Mouse (Mus musculus): ENCODE data around the gene Nectin4.

Nectin4 gene

GRCm38 (mm10) chr1:171360253-171360652 is 9.6 kb upstream of the Nectin4 start:
- DNase-seq (ENCODE audit: low spot score), result peak; percentile 59

- DNase-seq (ENCODE audit: low spot score), result peak; percentile 92
Observed at GRCm38 (mm10) chr1:171360656-171361055, 9.2 kb upstream of the Nectin4 start, which contains the start of gene Klhdc9. Klhdc9 (minus strand) TSS chr1:171360798.

GRCm38 (mm10) chr1:171361106-171362103 is 8.5 kb upstream of the Nectin4 start:
- DNase-seq (ENCODE audit: low spot score), result peak; percentile 77

- DNase-seq (ENCODE audit: low spot score), result no peak
Observed at GRCm38 (mm10) chr1:171365934-171366333, 4.0 kb upstream of the Nectin4 start.

- DNase-seq (ENCODE audit: low spot score), result no peak
Observed at GRCm38 (mm10) chr1:171372880-171373279, 3.0 kb downstream of the Nectin4 start.

- DNase-seq (ENCODE audit: low spot score), result no peak
Observed at GRCm38 (mm10) chr1:171373946-171374345, 4.0 kb downstream of the Nectin4 start.

- no peak for DNase-seq (ENCODE audit: low spot score)
Observed at GRCm38 (mm10) chr1:171375646-171376097, 5.8 kb downstream of the Nectin4 start.

GRCm38 (mm10) chr1:171378298-171378697 is 8.4 kb downstream of the Nectin4 start:
- no peak for DNase-seq (ENCODE audit: low spot score)

- peak; percentile 84 for DNase-seq (ENCODE audit: low spot score)
Observed at GRCm38 (mm10) chr1:171379935-171380599, 10.2 kb downstream of the Nectin4 start.

GRCm38 (mm10) chr1:171382096-171382620 is 12.3 kb downstream of the Nectin4 start:
- no peak for DNase-seq (ENCODE audit: low spot score)

- no peak for DNase-seq (ENCODE audit: low spot score)
Observed at GRCm38 (mm10) chr1:171384361-171384760, 14.5 kb downstream of the Nectin4 start.

GRCm38 (mm10) chr1:171385171-171385570 is 15.3 kb downstream of the Nectin4 start:
- no peak for DNase-seq (ENCODE audit: low spot score)

GRCm38 (mm10) chr1:171387099-171387498 is 17.2 kb downstream of the Nectin4 start:
- no peak for DNase-seq (ENCODE audit: low spot score)

- DNase-seq (ENCODE audit: low spot score), result no peak
Observed at GRCm38 (mm10) chr1:171388376-171389102, 18.6 kb downstream of the Nectin4 start, which contains the start of gene Arhgap30. Arhgap30 (plus strand) TSS chr1:171388954.

- DNase-seq (ENCODE audit: low spot score), result no peak
Observed at GRCm38 (mm10) chr1:171390101-171390500, 20.2 kb downstream of the Nectin4 start.

- no peak for DNase-seq (ENCODE audit: low spot score)
Observed at GRCm38 (mm10) chr1:171401821-171402220, 31.9 kb downstream of the Nectin4 start.

- no peak for DNase-seq (ENCODE audit: low spot score)
Observed at GRCm38 (mm10) chr1:171402991-171403390, 33.1 kb downstream of the Nectin4 start.

GRCm38 (mm10) chr1:171407263-171407662 is 37.4 kb downstream of the Nectin4 start:
- DNase-seq (ENCODE audit: low spot score), result no peak

GRCm38 (mm10) chr1:171410231-171410630 is 40.3 kb downstream of the Nectin4 start:
- no peak for DNase-seq (ENCODE audit: low spot score)

- DNase-seq (ENCODE audit: low spot score), result peak; percentile 95
Observed at GRCm38 (mm10) chr1:171410947-171411484, 41.1 kb downstream of the Nectin4 start, which contains the start of gene Usf1. Usf1 (plus strand) TSS chr1:171411313.

- no peak for DNase-seq (ENCODE audit: low spot score)
Observed at GRCm38 (mm10) chr1:171411492-171411941, 41.6 kb downstream of the Nectin4 start.

Data from testis, postnatal 10 days (tissue).